Mouse (Mus musculus) liver, embryonic 14.5 days (tissue): ENCODE data around the gene Kank1.

ENCODE experiments used
- CTCF ChIP-seq: IDR thresholded peaks from 2 replicates; pipeline ENCODE4 v1.5.1; 2016; ENCODE audit warnings: antibody characterized with exemption, low read depth, control low read depth
- EP300 ChIP-seq: IDR thresholded peaks from 2 replicates; pipeline ENCODE4 v1.6.1; 2016; ENCODE audit warnings: antibody characterized with exemption, low read depth

- TF ChIP-seq CTCF (no peak), EP300 (no peak)
Observed at GRCm38 (mm10) chr19:25446683-25447082, 209.9 kb downstream of the Kank1 start.
